In the genomic region with DNA sequence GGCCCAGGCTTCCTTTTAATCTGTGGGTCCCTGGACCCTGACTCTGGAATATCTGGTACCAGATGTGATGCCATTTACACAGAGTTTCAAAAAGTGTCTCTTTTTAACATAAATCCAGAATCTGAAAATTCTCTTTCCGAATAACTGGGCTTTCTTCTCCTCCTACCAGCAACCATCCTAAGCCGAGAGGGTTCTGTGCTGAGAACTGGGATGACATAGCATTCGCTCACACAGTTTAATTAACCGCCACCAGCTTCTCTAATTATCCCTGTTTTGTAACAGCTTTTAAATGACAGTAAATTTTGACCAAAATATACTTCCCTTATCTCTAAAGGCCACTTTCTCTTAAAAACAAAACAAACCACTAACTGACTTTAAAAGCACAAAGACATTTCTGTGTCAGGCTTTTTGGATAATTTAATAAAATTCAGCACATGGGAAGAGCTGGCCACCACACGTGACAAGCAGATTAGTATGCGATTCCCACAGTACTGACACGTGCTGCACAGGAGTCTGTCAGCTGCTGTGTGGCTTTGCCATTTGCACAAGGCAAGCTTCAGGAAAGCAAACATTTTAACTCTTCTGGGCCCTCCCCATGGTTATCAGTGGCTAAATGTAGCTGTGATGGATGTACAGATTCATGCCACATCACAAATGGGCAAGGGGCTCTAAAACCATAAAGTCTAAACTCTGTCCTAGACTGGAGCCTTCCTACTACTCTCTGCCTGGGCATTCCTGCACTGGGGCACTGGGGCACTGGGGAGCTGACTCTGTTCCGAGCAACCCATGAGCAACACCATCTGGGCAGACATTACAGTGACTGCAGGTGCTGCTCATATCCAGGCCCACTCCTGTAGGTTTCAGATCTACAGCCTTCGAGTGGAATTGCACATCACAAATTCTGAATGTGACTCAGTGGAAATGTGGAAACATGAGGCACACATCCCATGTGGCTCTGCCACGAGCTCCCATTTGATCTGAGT, we compare ENCODE assay signal across 15 mouse cellular contexts.
DNase-seq lines count a peak whose midpoint lies in the region; ATAC-seq lines count a peak whose summit lies in the region.
"Had no signal": no experiment of that assay in that cellular context is flagged by ENCODE, and none has a peak within 500 bp of the region (broad histone marks: within the 10 kb centered on the region; RNA-seq: fewer than 3 reads in every experiment).

No protein-coding gene starts in this region.

- H3K27me3 ChIP-seq in forebrain, embryonic 15.5 days = no peaks in the 10 kb centered on the region
- no peaks in the 10 kb centered on the region for H3K27me3 ChIP-seq in forebrain, embryonic 11.5 days (ENCODE audit: control insufficient read depth, insufficient read depth, low read length)
- H3K27me3 ChIP-seq in limb, embryonic 10.5 days (ENCODE audit: low read depth, poor library complexity, severe bottlenecking) = no peaks in the 10 kb centered on the region
- H3K27me3 ChIP-seq: embryonic facial prominence, embryonic 15.5 days; heart, embryonic 12.5 days had no signal

- H3K27ac ChIP-seq in forebrain, embryonic 15.5 days (replicated peaks) = no peak overlapping the region
- no peak overlapping the region for H3K27ac ChIP-seq in forebrain, embryonic 11.5 days (ENCODE audit: low read depth, low read length)
- no peak overlapping the region for H3K27ac ChIP-seq in limb, embryonic 10.5 days
- H3K27ac ChIP-seq: embryonic facial prominence, embryonic 15.5 days; left cerebral cortex, adult 2 months; liver, embryonic 14.5 days had no signal

- ATAC-seq in forebrain, embryonic 15.5 days (replicated peaks) = peak; percentile 94
- ATAC-seq in forebrain, embryonic 11.5 days (replicated peaks; ENCODE audit: low FRiP score) = no peak
- ATAC-seq in erythroid progenitor cell, adult 5-6 weeks (replicated peaks; ENCODE audit: low FRiP score, poor library complexity, severe bottlenecking) = no peak

- H3K4me2 ChIP-seq in forebrain, embryonic 15.5 days (replicated peaks) = no peak overlapping the region
- H3K4me2 ChIP-seq in forebrain, embryonic 11.5 days (ENCODE audit: low read depth, low read length, severe bottlenecking) = no peak overlapping the region
- H3K4me2 ChIP-seq: embryonic facial prominence, embryonic 15.5 days; heart, embryonic 12.5 days had no signal

- H3K4me3 ChIP-seq in forebrain, embryonic 15.5 days = no peak overlapping the region
- H3K4me3 ChIP-seq in forebrain, embryonic 11.5 days (ENCODE audit: low read depth, low read length) = no peak overlapping the region
- H3K4me3 ChIP-seq in limb, embryonic 10.5 days = no peak overlapping the region
- H3K4me3 ChIP-seq: embryonic facial prominence, embryonic 15.5 days; heart, embryonic 12.5 days; left cerebral cortex, adult 2 months had no signal

- H3K4me1 ChIP-seq in forebrain, embryonic 15.5 days = no peaks in the 10 kb centered on the region
- H3K4me1 ChIP-seq in forebrain, embryonic 11.5 days (replicated peaks; ENCODE audit: control insufficient read depth, insufficient read depth, low read length) = no peaks in the 10 kb centered on the region
- 0 out of 2 replicates have a peak, but pooled peaks cover under 1% of the 10 kb centered on the region for H3K4me1 ChIP-seq in limb, embryonic 10.5 days

- H3K9me3 ChIP-seq in forebrain, embryonic 15.5 days = no peaks in the 10 kb centered on the region
- H3K9me3 ChIP-seq in forebrain, embryonic 11.5 days (ENCODE audit: control insufficient read depth, low read length) = no peaks in the 10 kb centered on the region
- H3K9me3 ChIP-seq in limb, embryonic 10.5 days (replicated peaks) = no peaks in the 10 kb centered on the region
- H3K9me3 ChIP-seq: embryonic facial prominence, embryonic 15.5 days; heart, embryonic 12.5 days had no signal

- H3K36me3 ChIP-seq in forebrain, embryonic 15.5 days = no peaks in the 10 kb centered on the region
- no peaks in the 10 kb centered on the region for H3K36me3 ChIP-seq in forebrain, embryonic 11.5 days (ENCODE audit: control insufficient read depth, insufficient read depth, low read length)
- H3K36me3 ChIP-seq in limb, embryonic 10.5 days = no peaks in the 10 kb centered on the region
- H3K36me3 ChIP-seq: embryonic facial prominence, embryonic 15.5 days; G1E; heart, embryonic 12.5 days had no signal

- 51% methylated on average over 10 of the region's 10 CpGs for WGBS in forebrain, embryonic 15.5 days
- 86% methylated on average over 10 of the region's 10 CpGs for WGBS in forebrain, embryonic 11.5 days
- WGBS in limb, embryonic 10.5 days = 89% methylated on average over 10 of the region's 10 CpGs

- no peak for DNase-seq in forebrain, embryonic 11.5 days (ENCODE audit: low spot score)
- DNase-seq in layer of hippocampus, adult 11-12 months (ENCODE audit: low spot score) = peak; percentile 21
- no peak for DNase-seq in layer of hippocampus, postnatal 36 days
- DNase-seq in Muller cell, postnatal 12 days (ENCODE audit: inconsistent ontology term) = peak; percentile 42
- DNase-seq in limb, embryonic 10.5 days (ENCODE audit: low spot score) = peak; percentile 23
- no peak for DNase-seq in c-Kit-positive CD71-positive TER-119-positive erythroid progenitor cells, embryonic 14.5 days (ENCODE audit: low spot score)
- DNase-seq: cerebellum, postnatal 10 days; lung, postnatal 36 days had no signal

- no peak overlapping the region for H3K9ac ChIP-seq in forebrain, embryonic 15.5 days (replicated peaks)
- H3K9ac ChIP-seq in forebrain, embryonic 11.5 days (ENCODE audit: low read length) = no peak overlapping the region
- H3K9ac ChIP-seq: embryonic facial prominence, embryonic 15.5 days; heart, embryonic 12.5 days; liver, embryonic 14.5 days had no signal

Comparison
In these comparisons a context has a peak if more than half of its experiments do, and no peak if none do; other contexts are left out.
1. DNase-seq: peak in layer of hippocampus, adult 11-12 months (single experiment), Muller cell, postnatal 12 days (single experiment) and limb, embryonic 10.5 days (single experiment); none in forebrain, embryonic 11.5 days (single experiment), layer of hippocampus, postnatal 36 days (0 of 2) and c-Kit-positive CD71-positive TER-119-positive erythroid progenitor cells, embryonic 14.5 days (single experiment).